Mouse (Mus musculus): ENCODE measurements around the gene Kdsr.

- TF ChIP-seq CTCF (IDR thresholded peaks at IDR 0.05; ENCODE audit: extremely low read depth, insufficient read depth, low read length) (no peak), POLR2A (IDR thresholded peaks at IDR 0.05; ENCODE audit: extremely low read depth, insufficient read depth, low read length) (no peak)
Measured at GRCm38 (mm10) chr1:106756633-106757032, 2.9 kb downstream of the Kdsr start.
